Mouse (Mus musculus) spleen, adult 2 months (tissue): ENCODE data around the gene Nolc1. TPM values are rescaled to one million over a fixed set of nuclear protein-coding genes. Genes with fewer than 3 reads are reported as not detected.

Experiments
- DNase-seq, 2 experiments: peaks; one replicate each; pipeline versions ENCODE4 v3.0.0 to v3.0.0-alpha.2; 2012 to 2021; ENCODE audit warnings: low spot score in 2 of 2, low read depth in 1 of 2
- H3K27ac ChIP-seq: fragments of 200-500 bp; 2 replicates; pipeline ENCODE4 v1.5.1; 2012; ENCODE audit warnings: low read length, inconsistent platforms; ENCODE audit not compliant: insufficient read depth
- H3K27me3 ChIP-seq: fragments of 200-500 bp; 2 replicates; pipeline ENCODE4 v1.6.1; 2012; ENCODE audit warnings: mild to moderate bottlenecking, moderate library complexity, low read length, inconsistent platforms; ENCODE audit not compliant: control insufficient read depth, insufficient read depth
- H3K36me3 ChIP-seq: fragments of 200-500 bp; 2 replicates; pipeline ENCODE4 v1.6.1; 2012; ENCODE audit warnings: mild to moderate bottlenecking, low read length, inconsistent platforms; ENCODE audit not compliant: control insufficient read depth, insufficient read depth
- H3K4me1 ChIP-seq: fragments of 200-500 bp; 2 replicates; pipeline ENCODE4 v1.6.1; 2011; ENCODE audit warnings: inconsistent platforms; ENCODE audit not compliant: control insufficient read depth, insufficient read depth, insufficient read length
- H3K4me3 ChIP-seq: fragments of 200-500 bp; 2 replicates; pipeline ENCODE4 v1.5.1; 2011; ENCODE audit warnings: mild to moderate bottlenecking, inconsistent platforms; ENCODE audit not compliant: insufficient read depth, insufficient read length; ENCODE audit errors: extremely low read depth
- CTCF ChIP-seq: fragments of 200-500 bp; IDR thresholded peaks from 2 replicates; pipeline ENCODE4 v1.5.1; 2011; ENCODE audit warnings: mild to moderate bottlenecking, inconsistent platforms; ENCODE audit not compliant: insufficient read depth, insufficient read length, insufficient replicate concordance; ENCODE audit errors: extremely low read depth
- POLR2A ChIP-seq: fragments of 200-500 bp; IDR thresholded peaks from 2 replicates; pipeline ENCODE4 v1.6.1; 2011; ENCODE audit warnings: low read depth, low read length, inconsistent platforms
- WGBS: fragments of 180-500 bp; shearing (Covaris S2); methylation state at CpG from one replicate; pipeline ENCODE4 v1.1.7; 2018; 5-methylcytosine and 5-hydroxymethylcytosine counted together
- polyA plus RNA-seq: library from polyadenylated mRNA; depleted of rRNA; stranded (reverse); fragments of >200 nt; gene quantifications from 2 replicates; pipeline ENCODE4 v1.2.3, GENCODE M21; 2012

Gene Nolc1
- polyA plus RNA-seq, 1 experiment, result 10.3 TPM

DNA sequence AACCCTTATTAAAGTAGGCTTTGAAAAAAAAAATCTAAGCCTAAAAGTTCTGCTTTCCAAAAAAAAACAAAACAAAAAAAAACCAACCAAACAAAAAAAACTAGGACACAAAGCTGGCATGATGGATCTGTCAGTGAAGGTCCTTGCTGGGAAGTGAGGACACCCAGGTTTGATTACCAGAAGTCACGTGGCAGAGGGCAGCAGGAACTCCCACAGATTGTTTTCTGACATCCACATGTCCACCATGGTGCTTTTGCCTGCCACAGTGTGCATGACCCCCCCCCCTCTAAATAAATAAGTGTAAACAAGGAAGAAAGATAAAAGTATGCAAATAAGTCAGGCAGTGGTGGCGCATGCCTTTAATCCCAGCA, 28.5 kb downstream of the Nolc1 start:
- 81% methylated on average over 2 of the region's 2 CpGs for whole genome bisulfite sequencing
- no peak for DNase-seq

DNA sequence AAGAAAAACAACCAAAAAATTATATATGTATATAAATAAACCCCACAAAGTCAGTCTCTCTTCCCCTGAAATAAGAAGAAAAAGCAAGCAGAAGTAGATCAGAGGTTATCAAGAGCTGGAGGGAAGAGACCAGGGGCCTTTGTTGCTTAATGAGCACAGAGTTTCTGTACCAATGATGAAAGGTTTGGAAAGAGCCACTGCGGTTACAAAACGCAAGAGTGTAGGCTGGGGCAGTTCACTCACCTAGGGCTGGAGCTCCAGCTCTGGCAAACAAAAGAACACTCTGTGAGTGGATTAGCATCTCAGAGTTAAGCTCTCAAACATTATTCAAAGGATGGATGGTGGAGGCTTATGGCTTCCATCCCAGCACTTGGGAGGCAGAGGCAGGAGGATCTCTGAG, 34.6 kb downstream of the Nolc1 start:
- Histone ChIP-seq H3K4me1 (no peaks in the 10 kb centered on the region; the same call in 1 of the 2 replicates), H3K27ac (no peak overlapping the region), H3K27me3 (no peaks in the 10 kb centered on the region), H3K4me3 (no peak overlapping the region), H3K36me3 (no peaks in the 10 kb centered on the region)
- 90% methylated on average over 2 of the region's 2 CpGs for WGBS
- TF ChIP-seq POLR2A (no peak), CTCF (no peak)
- DNase-seq, result no peak

More for the DNA sequence above, 28.5 kb downstream of the Nolc1 start:
- Histone ChIP-seq H3K4me1 (no peaks in the 10 kb centered on the region; the same call in 1 of the 2 replicates), H3K36me3 (no peaks in the 10 kb centered on the region), H3K4me3 (no peak overlapping the region), H3K27me3 (no peaks in the 10 kb centered on the region), H3K27ac (no peak overlapping the region)
- TF ChIP-seq CTCF, result no peak
- TF ChIP-seq POLR2A, result no peak

DNA sequence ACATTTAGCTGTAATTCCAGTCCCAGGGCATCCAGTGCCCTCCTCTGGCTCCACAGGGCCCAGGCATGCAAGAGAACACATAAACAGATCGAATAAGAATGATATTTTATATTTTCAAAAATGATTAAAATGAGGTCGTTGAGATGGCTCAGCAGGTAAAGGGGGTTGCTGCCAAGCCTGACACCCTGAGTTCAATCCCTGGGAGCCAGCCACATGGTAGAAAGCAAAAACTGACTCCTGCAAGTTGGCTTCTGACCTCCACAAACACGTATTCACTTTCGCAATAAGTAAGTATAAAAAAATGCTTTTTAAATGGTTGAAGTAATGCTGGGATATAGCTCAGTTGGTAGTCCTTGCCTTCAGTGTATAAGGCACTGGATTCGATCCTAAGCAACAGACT, 35.1 kb downstream of the Nolc1 start:
- no peaks in the 10 kb centered on the region; the same call in 1 of the 2 replicates for H3K4me1 ChIP-seq
- TF ChIP-seq POLR2A (no peak), CTCF (no peak)
- H3K27ac ChIP-seq, result no peak overlapping the region
- no peak overlapping the region for H3K4me3 ChIP-seq
- H3K27me3 ChIP-seq, result no peaks in the 10 kb centered on the region
- WGBS, result 86% methylated on average over 5 of the region's 5 CpGs
- H3K36me3 ChIP-seq, result no peaks in the 10 kb centered on the region
- DNase-seq, result no peak

DNA sequence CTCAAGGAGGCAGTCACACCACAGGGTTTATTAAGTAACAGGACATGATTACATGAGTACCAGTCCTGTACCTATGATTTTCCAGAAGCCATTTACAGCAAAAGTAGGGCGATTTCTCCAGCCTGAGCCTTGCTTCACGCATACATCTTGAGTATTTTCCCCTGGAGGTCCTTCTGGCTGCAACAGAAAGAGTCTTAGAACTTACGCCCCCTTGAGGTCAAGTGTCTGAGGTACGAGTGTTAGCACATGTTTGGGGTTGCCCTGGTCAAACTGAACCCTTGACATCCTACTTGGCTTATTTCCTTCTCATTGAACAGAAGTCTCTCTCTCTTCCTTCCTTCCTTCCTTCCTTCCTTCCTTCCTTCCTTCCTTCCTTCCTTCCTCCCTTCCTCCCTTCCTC, 39.0 kb downstream of the Nolc1 start:
- Histone ChIP-seq H3K4me3 (no peak overlapping the region), H3K27ac (no peak overlapping the region), H3K36me3 (no peaks in the 10 kb centered on the region), H3K27me3 (no peaks in the 10 kb centered on the region), H3K4me1 (no peaks in the 10 kb centered on the region; the same call in 1 of the 2 replicates)
- no peak for DNase-seq
- TF ChIP-seq CTCF (no peak), POLR2A (no peak)
- 73% methylated on average over 4 of the region's 4 CpGs for WGBS

DNA sequence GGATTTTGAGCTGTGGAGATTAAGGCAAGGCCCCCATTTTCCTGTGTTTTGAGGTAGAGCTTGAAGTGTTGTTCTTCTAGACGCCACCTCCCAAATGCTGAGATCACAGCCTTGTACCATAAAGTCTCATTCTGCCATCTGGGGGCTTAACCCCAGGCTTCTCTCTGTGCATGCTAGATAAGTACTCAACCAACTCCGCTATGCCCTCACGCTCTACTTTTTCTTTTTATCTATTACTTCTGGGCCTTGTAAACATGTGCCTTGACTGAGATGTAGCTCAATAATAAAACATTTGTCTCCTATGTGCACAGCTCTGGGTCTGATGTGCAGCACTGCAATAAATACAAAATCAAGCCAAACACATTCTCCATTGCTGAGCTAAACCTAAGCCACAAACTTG, 43.8 kb downstream of the Nolc1 start:
- Histone ChIP-seq H3K4me1 (no peaks in the 10 kb centered on the region), H3K27me3 (no peaks in the 10 kb centered on the region), H3K27ac (no peak overlapping the region), H3K4me3 (no peak overlapping the region), H3K36me3 (no peaks in the 10 kb centered on the region)
- 77% methylated on average over 3 of the region's 3 CpGs for WGBS
- no peak for TF ChIP-seq CTCF
- no peak for DNase-seq

DNA sequence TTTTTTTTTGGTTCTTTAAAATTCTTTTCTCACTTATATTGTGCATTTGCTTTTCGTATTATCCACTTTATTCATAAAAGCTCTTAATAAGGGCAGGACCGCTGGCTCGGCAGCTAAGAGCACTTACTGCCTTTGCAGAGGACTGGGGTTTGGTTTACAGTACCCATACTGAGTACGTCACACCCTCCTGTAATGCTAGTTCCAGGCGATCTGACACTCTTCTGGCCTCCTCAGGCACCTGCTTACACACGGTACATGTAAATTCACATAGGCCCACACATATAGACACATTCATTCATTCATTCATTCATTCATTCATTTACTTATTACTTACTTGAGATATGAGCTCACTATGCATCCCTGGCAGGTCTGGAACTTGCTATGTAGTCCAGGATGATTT, 45.2 kb downstream of the Nolc1 start:
- H3K36me3 ChIP-seq, result no peaks in the 10 kb centered on the region
- WGBS, result 85% methylated on average over 6 of the region's 6 CpGs
- H3K27me3 ChIP-seq, result no peaks in the 10 kb centered on the region
- no peak overlapping the region for H3K4me3 ChIP-seq
- no peaks in the 10 kb centered on the region for H3K4me1 ChIP-seq
- no peak overlapping the region for H3K27ac ChIP-seq
- no peak for TF ChIP-seq CTCF
- TF ChIP-seq POLR2A, result no peak
- no peak for DNase-seq

DNA sequence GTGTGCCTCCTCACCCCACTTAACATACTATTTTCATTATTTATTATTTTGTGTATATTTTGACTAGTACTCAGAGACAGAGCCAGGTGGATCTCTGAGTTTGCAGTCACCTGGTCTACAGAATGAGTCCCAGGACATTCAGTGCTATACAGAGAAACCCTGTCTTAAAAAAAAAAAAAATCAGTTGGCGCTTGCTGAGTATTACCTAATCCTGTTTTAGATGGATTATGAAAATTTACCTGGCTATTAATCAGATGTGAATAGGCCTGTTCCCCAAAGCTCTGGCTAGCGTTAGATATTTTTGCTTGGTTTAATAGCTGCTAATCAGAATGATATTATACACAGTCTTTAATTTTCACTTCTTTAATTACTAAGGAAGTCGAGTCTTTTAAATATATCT, 48.2 kb downstream of the Nolc1 start:
- Histone ChIP-seq H3K27me3 (0 out of 2 replicates have a peak, but pooled peaks cover 2% of the 10 kb centered on the region), H3K36me3 (no peaks in the 10 kb centered on the region), H3K4me3 (no peak overlapping the region), H3K27ac (no peak overlapping the region), H3K4me1 (no peaks in the 10 kb centered on the region)
- TF ChIP-seq POLR2A (no peak), CTCF (no peak)
- 86% methylated on average over 3 of the region's 3 CpGs for WGBS
- DNase-seq, result no peak
